Mouse (Mus musculus): Measurements from ENCODE around the gene Ikzf1. TPM values are rescaled to one million over a fixed set of nuclear protein-coding genes. Genes with fewer than 3 reads are reported as not detected.

Ikzf1 gene
- total and polyA plus RNA-seq, 3 experiments = 1.8 to 3.7 (median 2.0) TPM

- Histone ChIP-seq H3K4me3 (no peak overlapping the region), H3K4me1 (ENCODE audit: control insufficient read depth, insufficient read depth, low read length) (no peaks in the 10 kb centered on the region), H3K27ac (no peak overlapping the region), H3K36me3 (ENCODE audit: control insufficient read depth, insufficient read depth, low read length) (no peaks in the 10 kb centered on the region), H3K9ac (ENCODE audit: low read depth, low read length) (no peak overlapping the region), H3K27me3 (ENCODE audit: control insufficient read depth, insufficient read depth, low read length) (no peaks in the 10 kb centered on the region), H3K79me2 (replicated peaks; ENCODE audit: control insufficient read depth, insufficient read depth, low read length) (no peaks in the 10 kb centered on the region)
- intact Hi-C loops (cut with DNase I) = no loop called here
- DNase-seq = no peak
- TF ChIP-seq POLR2A (IDR thresholded peaks at IDR 0.05; ENCODE audit: insufficient read depth, low read depth, low read length) (no peak), EP300 (IDR thresholded peaks at IDR 0.05; ENCODE audit: insufficient read depth, low read depth, low read length) (no peak), CTCF (IDR thresholded peaks at IDR 0.05) (no peak)
- WGBS = 89% methylated on average over 6 of the region's 6 CpGs
Measured at GRCm38 (mm10) chr11:11709311-11709710, 24.5 kb downstream of the Ikzf1 start.

- Histone ChIP-seq H3K4me3 (no peak overlapping the region), H3K79me2 (replicated peaks; ENCODE audit: control insufficient read depth, insufficient read depth, low read length) (no peaks in the 10 kb centered on the region), H3K27ac (no peak overlapping the region), H3K9ac (ENCODE audit: low read depth, low read length) (no peak overlapping the region), H3K4me1 (ENCODE audit: control insufficient read depth, insufficient read depth, low read length) (no peaks in the 10 kb centered on the region), H3K36me3 (ENCODE audit: control insufficient read depth, insufficient read depth, low read length) (no peaks in the 10 kb centered on the region), H3K27me3 (ENCODE audit: control insufficient read depth, insufficient read depth, low read length) (no peaks in the 10 kb centered on the region)
- intact Hi-C loops (cut with DNase I) = no loop called here
- TF ChIP-seq EP300 (IDR thresholded peaks at IDR 0.05; ENCODE audit: insufficient read depth, low read depth, low read length) = no peak
- TF ChIP-seq CTCF (IDR thresholded peaks at IDR 0.05) = no peak
- TF ChIP-seq POLR2A (IDR thresholded peaks at IDR 0.05; ENCODE audit: insufficient read depth, low read depth, low read length) = no peak
- no peak for DNase-seq
Measured at GRCm38 (mm10) chr11:11710718-11711117, 25.9 kb downstream of the Ikzf1 start.

GRCm38 (mm10) chr11:11711748-11712147 is 26.9 kb downstream of the Ikzf1 start:
- intact Hi-C loops (cut with DNase I) = no loop called here
- no peaks in the 10 kb centered on the region for H3K36me3 ChIP-seq (ENCODE audit: control insufficient read depth, insufficient read depth, low read length)
- no peak overlapping the region for H3K4me3 ChIP-seq
- no peak overlapping the region for H3K9ac ChIP-seq (ENCODE audit: low read depth, low read length)
- TF ChIP-seq EP300 (IDR thresholded peaks at IDR 0.05; ENCODE audit: insufficient read depth, low read depth, low read length) (no peak), CTCF (IDR thresholded peaks at IDR 0.05) (no peak), POLR2A (IDR thresholded peaks at IDR 0.05; ENCODE audit: insufficient read depth, low read depth, low read length) (no peak)
- 26% methylated on average over 7 of the region's 7 CpGs for WGBS
- H3K27me3 ChIP-seq (ENCODE audit: control insufficient read depth, insufficient read depth, low read length) = no peaks in the 10 kb centered on the region
- H3K27ac ChIP-seq = no peak overlapping the region
- H3K79me2 ChIP-seq (replicated peaks; ENCODE audit: control insufficient read depth, insufficient read depth, low read length) = no peaks in the 10 kb centered on the region
- no peaks in the 10 kb centered on the region for H3K4me1 ChIP-seq (ENCODE audit: control insufficient read depth, insufficient read depth, low read length)
- no peak for DNase-seq

- WGBS = 58% methylated on average over 2 of the region's 2 CpGs
- Histone ChIP-seq H3K27me3 (ENCODE audit: control insufficient read depth, insufficient read depth, low read length) (no peaks in the 10 kb centered on the region), H3K9ac (ENCODE audit: low read depth, low read length) (no peak overlapping the region), H3K4me1 (ENCODE audit: control insufficient read depth, insufficient read depth, low read length) (no peaks in the 10 kb centered on the region), H3K4me3 (no peak overlapping the region), H3K27ac (no peak overlapping the region), H3K79me2 (replicated peaks; ENCODE audit: control insufficient read depth, insufficient read depth, low read length) (no peaks in the 10 kb centered on the region), H3K36me3 (ENCODE audit: control insufficient read depth, insufficient read depth, low read length) (no peaks in the 10 kb centered on the region)
- TF ChIP-seq CTCF (IDR thresholded peaks at IDR 0.05) (no peak), EP300 (IDR thresholded peaks at IDR 0.05; ENCODE audit: insufficient read depth, low read depth, low read length) (no peak), POLR2A (IDR thresholded peaks at IDR 0.05; ENCODE audit: insufficient read depth, low read depth, low read length) (no peak)
- DNase-seq = no peak
- intact Hi-C loops (cut with DNase I) = no loop called here
Measured at GRCm38 (mm10) chr11:11714676-11715075, 29.9 kb downstream of the Ikzf1 start.

GRCm38 (mm10) chr11:11715963-11716691 is 31.3 kb downstream of the Ikzf1 start:
- no peak overlapping the region for H3K27ac ChIP-seq
- no peak for TF ChIP-seq CTCF (IDR thresholded peaks at IDR 0.05)
- no peak for TF ChIP-seq EP300 (IDR thresholded peaks at IDR 0.05; ENCODE audit: insufficient read depth, low read depth, low read length)
- TF ChIP-seq POLR2A (IDR thresholded peaks at IDR 0.05; ENCODE audit: insufficient read depth, low read depth, low read length) = no peak
- 71% methylated on average over 7 of the region's 7 CpGs for WGBS
- no peaks in the 10 kb centered on the region for H3K27me3 ChIP-seq (ENCODE audit: control insufficient read depth, insufficient read depth, low read length)
- H3K79me2 ChIP-seq (replicated peaks; ENCODE audit: control insufficient read depth, insufficient read depth, low read length) = no peaks in the 10 kb centered on the region
- intact Hi-C loops (cut with DNase I) = no loop called here
- H3K36me3 ChIP-seq (ENCODE audit: control insufficient read depth, insufficient read depth, low read length) = no peaks in the 10 kb centered on the region
- no peaks in the 10 kb centered on the region for H3K4me1 ChIP-seq (ENCODE audit: control insufficient read depth, insufficient read depth, low read length)
- H3K4me3 ChIP-seq = no peak overlapping the region
- DNase-seq = no peak
- no peak overlapping the region for H3K9ac ChIP-seq (ENCODE audit: low read depth, low read length)

GRCm38 (mm10) chr11:11716692-11717037 is 31.9 kb downstream of the Ikzf1 start:
- intact Hi-C loops (cut with DNase I) = no loop called here
- Histone ChIP-seq H3K27ac (no peak overlapping the region), H3K36me3 (ENCODE audit: control insufficient read depth, insufficient read depth, low read length) (no peaks in the 10 kb centered on the region), H3K27me3 (ENCODE audit: control insufficient read depth, insufficient read depth, low read length) (no peaks in the 10 kb centered on the region), H3K9ac (ENCODE audit: low read depth, low read length) (no peak overlapping the region), H3K4me1 (ENCODE audit: control insufficient read depth, insufficient read depth, low read length) (no peaks in the 10 kb centered on the region), H3K79me2 (replicated peaks; ENCODE audit: control insufficient read depth, insufficient read depth, low read length) (no peaks in the 10 kb centered on the region), H3K4me3 (no peak overlapping the region)
- no peak for DNase-seq
- 67% methylated on average over 2 of the region's 2 CpGs for WGBS
- TF ChIP-seq POLR2A (IDR thresholded peaks at IDR 0.05; ENCODE audit: insufficient read depth, low read depth, low read length) (no peak), EP300 (IDR thresholded peaks at IDR 0.05; ENCODE audit: insufficient read depth, low read depth, low read length) (no peak), CTCF (IDR thresholded peaks at IDR 0.05) (no peak)
